Mouse (Mus musculus) midbrain, embryonic 10.5 days (tissue): ENCODE results near the gene Gata3. TPM values are rescaled to one million over a fixed set of nuclear protein-coding genes. Genes with fewer than 3 reads are reported as not detected.

ENCODE experiments used
- DNase-seq: peaks from one replicate; pipeline ENCODE4 v3.0.0-alpha.2; 2017; ENCODE audit warnings: low spot score
- H3K27ac ChIP-seq: fragments of 300-500 bp; sonication (generic); replicated peaks from 2 replicates; pipeline ENCODE4 v1.5.1; 2016; ENCODE audit warnings: mild to moderate bottlenecking
- H3K27me3 ChIP-seq: fragments of 300-500 bp; sonication (generic); 2 replicates; pipeline ENCODE4 v1.6.1; 2016; ENCODE audit warnings: low read depth, mild to moderate bottlenecking; ENCODE audit not compliant: poor library complexity, severe bottlenecking
- H3K36me3 ChIP-seq: fragments of 300-500 bp; sonication (generic); 2 replicates; pipeline ENCODE4 v1.6.1; 2016; ENCODE audit warnings: mild to moderate bottlenecking, moderate library complexity
- H3K4me1 ChIP-seq: fragments of 300-500 bp; sonication (generic); 2 replicates; pipeline ENCODE4 v1.6.1; 2016
- H3K4me3 ChIP-seq: fragments of 300-500 bp; sonication (generic); 2 replicates; pipeline ENCODE4 v1.5.1; 2016; ENCODE audit warnings: mild to moderate bottlenecking, moderate library complexity
- H3K9me3 ChIP-seq: fragments of 300-500 bp; sonication (generic); replicated peaks from 2 replicates; pipeline ENCODE4 v1.6.1; 2016; ENCODE audit warnings: mild to moderate bottlenecking
- WGBS: fragments of 180-500 bp; shearing (Covaris S2); methylation state at CpG from one replicate; pipeline ENCODE4 v1.1.7; 2016; 5-methylcytosine and 5-hydroxymethylcytosine counted together
- polyA plus RNA-seq: library from polyadenylated mRNA; unstranded; fragments of >200 nt; fragmentation: Nextera tagmentation; extraction: Ambion mirVana; gene quantifications from 2 replicates; pipeline ENCODE4 v1.2.1, GENCODE M21; 2016

Gene Gata3
- polyA plus RNA-seq, 1 experiment from 2014 or later, result 10.5 TPM

DNA sequence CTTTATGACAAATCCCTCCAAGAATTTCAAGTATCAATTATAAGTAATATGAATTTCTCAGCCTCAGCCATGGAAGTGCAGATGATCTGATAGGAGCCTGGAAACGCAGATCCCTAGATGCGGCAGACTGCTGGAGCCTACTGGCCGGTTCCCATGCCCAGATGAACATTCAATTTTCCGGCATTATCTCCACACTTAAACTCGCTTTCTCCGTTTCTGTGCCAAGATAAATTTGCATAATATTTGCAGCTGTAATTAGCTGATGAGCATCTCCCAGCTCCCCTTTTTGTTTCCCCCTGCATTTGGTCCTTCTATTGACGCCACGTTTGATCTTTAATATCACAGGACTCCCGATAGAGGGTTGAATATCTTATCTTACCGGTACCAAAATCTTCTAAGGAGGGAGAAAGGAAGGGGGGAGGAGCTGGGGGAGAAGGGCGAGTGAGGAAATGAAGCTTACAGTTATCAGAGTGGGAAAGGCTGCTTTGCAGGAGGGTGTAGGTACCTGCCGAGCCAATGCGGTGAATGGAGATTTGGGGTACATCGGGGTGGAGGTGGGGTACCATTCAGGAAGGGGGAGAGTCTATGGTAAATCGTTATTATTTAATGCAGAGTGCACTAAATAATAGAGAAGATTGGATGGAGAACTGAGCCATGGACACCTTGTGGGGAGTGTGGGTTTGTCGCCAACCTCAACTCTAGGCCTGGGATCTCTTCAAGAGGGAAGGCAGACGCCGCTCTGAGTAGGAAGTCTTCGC lies 5.2 kb upstream of the Gata3 start:
- no peak for DNase-seq
- Histone ChIP-seq H3K9me3 (no peaks in the 10 kb centered on the region), H3K27me3 (peaks cover 97% of the 10 kb centered on the region), H3K27ac (no peak overlapping the region), H3K4me1 (peaks cover 47% of the 10 kb centered on the region), H3K4me3 (no peak overlapping the region), H3K36me3 (no peaks in the 10 kb centered on the region)
- under 1% methylated on average over 19 of the region's 19 CpGs for WGBS

GRCm38 (mm10) chr2:9893272-9893953 lies 3.6 kb upstream of the Gata3 start:
- WGBS, result under 1% methylated on average over 6 of the region's 6 CpGs
- H3K36me3 ChIP-seq, result no peaks in the 10 kb centered on the region
- no peaks in the 10 kb centered on the region for H3K9me3 ChIP-seq
- peak; percentile 47 for DNase-seq
- peaks cover 54% of the 10 kb centered on the region for H3K4me1 ChIP-seq
- no peak overlapping the region for H3K27ac ChIP-seq
- peaks cover 97% of the 10 kb centered on the region for H3K27me3 ChIP-seq
- H3K4me3 ChIP-seq, result no peak overlapping the region

DNA sequence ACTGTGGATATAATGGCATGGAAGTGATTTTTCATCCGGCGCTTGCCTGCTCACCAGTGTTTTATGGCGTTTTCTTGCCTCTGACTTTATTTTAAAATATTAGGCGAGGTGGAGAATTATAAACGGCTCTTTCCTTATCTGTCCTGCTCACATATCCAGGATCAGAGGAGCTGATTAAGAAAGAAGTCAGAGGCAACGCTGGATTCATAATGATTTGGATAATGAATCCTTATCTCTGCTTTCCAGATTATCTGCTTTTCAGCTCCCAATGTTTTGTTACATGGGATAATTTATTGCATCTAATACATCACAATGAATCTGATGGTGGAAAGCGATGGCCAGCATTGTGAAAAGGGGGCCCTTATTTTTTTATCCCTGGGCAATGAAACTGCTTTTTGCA lies 2.7 kb upstream of the Gata3 start:
- 11% methylated on average over 7 of the region's 7 CpGs for WGBS
- DNase-seq, result no peak
- peaks cover 47% of the 10 kb centered on the region for H3K4me1 ChIP-seq
- no peaks in the 10 kb centered on the region for H3K9me3 ChIP-seq
- H3K27ac ChIP-seq, result no peak overlapping the region
- no peaks in the 10 kb centered on the region for H3K36me3 ChIP-seq
- peaks cover 97% of the 10 kb centered on the region for H3K27me3 ChIP-seq
- no peak overlapping the region for H3K4me3 ChIP-seq

DNA sequence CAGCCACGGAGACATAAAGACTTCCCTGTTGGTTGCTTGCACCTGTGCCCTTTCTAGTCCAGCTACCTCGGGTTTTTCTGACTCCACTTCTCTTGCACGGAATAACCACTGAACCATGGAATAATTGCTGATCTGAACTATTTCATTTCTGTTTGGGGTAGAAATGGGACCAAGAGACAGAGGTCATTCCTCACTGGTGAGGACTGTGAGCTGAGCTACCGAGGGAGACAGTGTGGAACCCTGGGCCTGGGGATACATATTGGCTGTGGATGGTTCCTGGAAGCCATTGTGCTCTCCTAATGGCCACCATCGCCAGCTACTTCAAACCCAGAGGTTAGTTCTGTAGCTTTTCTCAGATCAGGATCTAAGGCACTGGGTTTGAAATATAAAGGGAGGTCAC lies 1.1 kb upstream of the Gata3 start:
- 1% methylated on average over 5 of the region's 5 CpGs for WGBS
- Histone ChIP-seq H3K27me3 (peaks cover 97% of the 10 kb centered on the region), H3K4me1 (peaks cover 32% of the 10 kb centered on the region), H3K36me3 (no peaks in the 10 kb centered on the region), H3K27ac (no peak overlapping the region), H3K9me3 (no peaks in the 10 kb centered on the region), H3K4me3 (no peak overlapping the region)
- peak; percentile 31 for DNase-seq

DNA sequence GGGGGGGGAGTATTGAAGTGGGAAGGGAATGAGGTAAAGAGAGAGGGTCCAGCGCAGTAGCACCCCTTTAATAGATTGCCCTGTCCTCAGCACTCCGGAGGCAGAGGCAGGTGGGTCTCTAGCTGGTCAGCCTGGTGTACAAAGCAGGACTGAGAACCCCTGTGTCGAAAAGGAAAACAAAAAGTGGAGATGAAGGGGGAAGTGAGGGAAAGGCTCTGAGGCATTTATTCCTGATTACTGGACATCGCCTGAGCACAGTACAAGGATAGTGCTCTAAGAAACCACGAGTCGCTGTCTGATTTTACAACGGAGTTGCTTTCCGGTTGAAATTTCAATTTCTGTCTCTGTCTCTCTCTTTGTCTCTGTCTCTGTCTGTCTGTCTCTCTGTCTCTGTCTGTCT lies 417 bp upstream of the Gata3 start:
- DNase-seq, result peak; percentile 33
- no peaks in the 10 kb centered on the region for H3K9me3 ChIP-seq
- peaks cover 97% of the 10 kb centered on the region for H3K27me3 ChIP-seq
- H3K4me1 ChIP-seq, result peaks cover 25% of the 10 kb centered on the region
- H3K4me3 ChIP-seq, result no peak overlapping the region
- H3K36me3 ChIP-seq, result no peaks in the 10 kb centered on the region
- 6% methylated on average over 8 of the region's 8 CpGs for WGBS
- no peak overlapping the region for H3K27ac ChIP-seq

DNA sequence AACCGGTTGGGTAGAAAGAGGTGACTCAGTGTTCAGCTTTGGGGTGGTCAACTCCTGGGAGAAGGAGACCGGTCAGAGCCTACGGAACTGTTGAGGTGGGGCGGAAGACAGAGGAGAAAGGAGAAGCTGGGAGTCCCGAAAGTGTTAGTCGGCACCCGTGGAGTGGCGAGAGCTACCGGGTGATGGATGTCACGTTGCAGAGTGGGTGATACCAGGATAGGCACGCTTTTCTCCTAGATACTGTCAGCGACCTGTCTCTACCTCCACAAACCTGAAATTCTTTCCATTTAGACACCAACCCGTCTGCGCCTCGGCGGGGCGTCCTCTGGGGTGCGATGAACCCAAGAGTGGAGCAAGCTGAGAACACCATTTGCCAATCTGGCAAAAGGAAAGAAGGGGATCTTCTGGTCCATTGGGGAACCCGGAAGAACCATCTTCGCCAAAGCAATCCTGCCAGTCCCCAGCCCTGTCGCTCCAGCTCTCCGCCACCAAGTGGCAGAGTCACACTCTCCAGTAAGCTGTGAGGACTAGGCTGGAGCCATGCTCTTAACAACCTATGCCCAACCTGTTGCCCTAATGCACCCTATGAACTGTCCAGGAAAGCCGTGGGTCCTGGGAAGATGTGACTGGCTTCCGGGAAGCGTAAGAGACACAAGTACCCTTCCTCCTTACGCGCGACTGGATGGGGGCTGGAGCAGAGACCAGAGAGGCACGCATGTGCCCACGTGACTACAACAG lies 752 bp downstream of the Gata3 start, which contains the start of gene 9230102O04Rik:
Gene 9230102O04Rik (minus strand): TSS at position 628 of the 738 bp plus-strand sequence.
- no peak within 1 kb of the TSS for H3K27ac ChIP-seq
- no peaks in the 10 kb centered on the region for H3K9me3 ChIP-seq
- H3K27me3 ChIP-seq, result peaks cover 97% of the 10 kb centered on the region
- no peaks in the 10 kb centered on the region for H3K36me3 ChIP-seq
- 0% methylated on average over 30 of the region's 30 CpGs for WGBS
- peak within 1 kb of the TSS; percentile 36 for H3K4me3 ChIP-seq
- DNase-seq, result peak; percentile 70
- H3K4me1 ChIP-seq, result peaks cover 28% of the 10 kb centered on the region

DNA sequence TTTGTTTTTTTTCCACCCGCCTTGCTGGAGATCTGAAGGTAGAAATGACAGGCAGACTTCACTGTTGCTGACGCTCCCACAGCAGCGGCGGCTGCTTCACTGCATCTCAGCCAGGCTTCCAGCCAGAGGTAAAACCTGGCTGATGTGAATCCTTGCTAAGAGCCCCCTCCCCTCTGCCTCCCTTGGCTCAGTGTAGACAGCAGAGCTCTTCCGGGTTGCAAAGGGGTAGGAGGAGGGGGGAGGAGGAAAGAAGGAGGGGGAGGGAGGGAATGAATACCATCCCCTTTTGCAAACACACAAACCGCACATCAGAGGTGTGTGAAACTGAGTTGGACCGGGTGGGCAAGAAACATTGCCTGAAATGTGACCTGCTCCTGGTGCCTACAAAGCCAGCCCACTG lies 2.2 kb downstream of the Gata3 start:
- Histone ChIP-seq H3K27ac (no peak overlapping the region), H3K9me3 (no peaks in the 10 kb centered on the region), H3K4me1 (peaks cover 34% of the 10 kb centered on the region), H3K27me3 (peaks cover 97% of the 10 kb centered on the region), H3K4me3 (peak overlapping the region; percentile 22; the same call in 1 of the 2 replicates), H3K36me3 (no peaks in the 10 kb centered on the region)
- peak; percentile 33 for DNase-seq
- WGBS, result under 1% methylated on average over 7 of the region's 7 CpGs

DNA sequence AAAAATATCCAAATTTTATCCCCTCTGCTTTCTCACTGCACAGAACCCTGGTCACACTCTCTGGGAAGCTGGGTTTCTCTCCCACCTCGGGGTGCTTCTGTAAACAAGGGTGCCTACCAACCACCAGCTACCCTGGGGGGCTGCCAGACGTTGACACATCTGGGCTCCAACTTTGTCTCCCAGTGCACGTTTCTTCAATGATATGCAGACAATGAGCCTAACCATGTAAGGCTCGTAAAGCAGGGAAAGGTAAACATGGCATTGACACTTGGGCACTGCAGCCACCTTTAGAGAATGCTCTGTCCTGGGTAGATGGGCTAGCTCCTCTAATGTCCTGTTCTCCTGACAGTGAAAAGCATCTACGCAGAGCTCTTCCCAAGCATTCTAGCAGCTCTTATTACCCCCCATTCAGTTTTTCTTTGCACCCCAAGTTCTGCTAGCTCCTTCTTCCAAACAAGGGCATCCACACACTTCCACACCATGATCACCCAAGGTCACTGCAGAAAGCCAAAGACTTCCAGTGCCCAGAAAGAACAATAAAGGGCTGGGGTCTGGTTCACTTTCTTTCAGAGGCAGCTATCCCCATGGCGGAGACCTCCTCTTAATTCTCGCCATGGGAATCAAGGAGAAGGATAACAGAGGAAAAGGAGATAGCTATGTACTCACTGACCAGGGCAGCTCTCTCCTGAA lies 2.8 kb downstream of the Gata3 start:
- Histone ChIP-seq H3K36me3 (no peaks in the 10 kb centered on the region), H3K4me1 (peaks cover 39% of the 10 kb centered on the region), H3K27ac (no peak overlapping the region), H3K27me3 (peaks cover 97% of the 10 kb centered on the region), H3K4me3 (peak overlapping the region; percentile 22; the same call in 1 of the 2 replicates), H3K9me3 (no peaks in the 10 kb centered on the region)
- 4% methylated on average over 7 of the region's 7 CpGs for WGBS
- DNase-seq, result peak; percentile 28

GRCm38 (mm10) chr2:9886031-9886430 lies 3.8 kb downstream of the Gata3 start:
- peaks cover 50% of the 10 kb centered on the region for H3K4me1 ChIP-seq
- DNase-seq, result peak; percentile 22

DNA sequence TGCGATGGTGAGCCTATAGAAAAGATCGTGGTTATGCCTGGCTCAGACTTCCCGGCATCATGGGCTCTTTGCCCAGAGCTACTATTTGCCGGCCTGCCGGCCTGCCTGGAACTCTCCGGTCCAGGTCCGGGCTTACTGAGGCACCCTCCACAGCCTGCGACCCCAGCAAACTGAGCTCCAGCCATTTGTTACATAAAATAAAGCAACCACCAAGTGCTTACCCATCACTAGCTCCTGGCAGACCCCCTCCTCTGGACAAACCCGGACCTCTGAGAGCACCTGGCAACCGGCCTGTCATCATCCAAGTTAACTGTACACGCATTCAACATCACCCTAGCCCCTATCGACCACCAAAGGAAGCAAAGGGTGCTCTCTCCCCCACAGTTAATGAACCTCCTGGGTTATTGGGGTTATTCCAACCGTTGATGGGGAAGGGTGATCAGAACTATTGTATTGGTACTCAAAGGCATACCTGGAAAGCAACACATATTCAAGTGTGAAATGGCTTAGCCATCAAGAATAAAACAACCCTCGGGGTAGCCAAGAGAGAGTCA lies 4.5 kb downstream of the Gata3 start:
- peak; percentile 45 for DNase-seq
- Histone ChIP-seq H3K4me1 (peaks cover 56% of the 10 kb centered on the region), H3K27ac (no peak overlapping the region), H3K9me3 (no peaks in the 10 kb centered on the region), H3K27me3 (peaks cover 100% of the 10 kb centered on the region), H3K4me3 (peak overlapping the region; percentile 18; the same call in 1 of the 2 replicates), H3K36me3 (no peaks in the 10 kb centered on the region)
- WGBS, result 1% methylated on average over 14 of the region's 14 CpGs

More at GRCm38 (mm10) chr2:9886031-9886430, 3.8 kb downstream of the Gata3 start:
- Histone ChIP-seq H3K27ac (no peak overlapping the region), H3K9me3 (no peaks in the 10 kb centered on the region), H3K4me3 (peak overlapping the region; percentile 18; the same call in 1 of the 2 replicates), H3K36me3 (no peaks in the 10 kb centered on the region), H3K27me3 (peaks cover 100% of the 10 kb centered on the region)
- 4% methylated on average over 3 of the region's 3 CpGs for WGBS

DNA sequence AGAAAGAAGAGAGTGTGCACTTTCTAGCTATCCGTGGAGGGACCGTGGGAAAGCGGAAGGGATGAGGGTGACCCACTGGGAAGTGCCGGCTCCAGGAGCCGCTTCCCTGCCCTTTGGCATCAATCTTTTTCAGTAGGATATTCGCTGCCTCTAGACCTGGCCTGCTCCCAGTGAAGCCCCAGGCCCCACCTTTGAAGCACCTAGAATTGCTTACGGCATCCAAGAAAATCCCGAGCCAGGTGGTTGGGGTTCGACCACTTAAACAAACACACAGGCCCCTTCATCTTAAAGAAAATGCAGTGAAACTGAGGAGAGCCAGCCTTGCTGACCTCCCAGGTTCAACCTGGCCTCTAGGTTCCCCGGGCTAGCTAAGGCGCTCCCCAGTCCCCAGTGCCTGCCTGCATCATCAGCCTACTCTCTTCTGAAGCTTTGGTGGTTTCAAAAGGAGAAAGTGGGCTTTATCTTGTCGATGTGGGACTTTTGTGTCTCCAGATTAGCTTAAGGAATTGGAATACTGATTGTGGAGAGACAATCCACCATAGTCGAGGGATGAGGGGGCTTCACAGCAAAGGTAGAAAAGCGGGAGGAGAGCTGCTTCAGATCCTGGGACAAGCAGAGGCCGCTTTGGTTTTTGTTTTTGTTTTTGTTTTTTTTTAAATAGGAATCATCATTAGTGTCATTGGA lies 5.2 kb downstream of the Gata3 start:
- Histone ChIP-seq H3K27ac (no peak overlapping the region), H3K36me3 (no peaks in the 10 kb centered on the region), H3K27me3 (peaks cover 100% of the 10 kb centered on the region), H3K4me3 (peak overlapping the region; percentile 55), H3K4me1 (peaks cover 60% of the 10 kb centered on the region), H3K9me3 (no peaks in the 10 kb centered on the region)
- no peak for DNase-seq
- 1% methylated on average over 15 of the region's 15 CpGs for WGBS
